Mouse (Mus musculus) midbrain, postnatal 0 days (tissue): ENCODE results near the gene Fbxw7. TPM values are rescaled to one million over a fixed set of nuclear protein-coding genes. Genes with fewer than 3 reads are reported as not detected.

Source experiments
- ATAC-seq: fragments of 200-750 bp; cut with Nextera tagmentation; 2 replicates; pipeline ENCODE4 v1.8.0; 2017; ENCODE audit warnings: moderate number of reproducible peaks, mild to moderate bottlenecking, moderate TSS enrichment, moderate library complexity; ENCODE audit not compliant: low FRiP score
- DNase-seq: peaks from one replicate; pipeline ENCODE4 v3.0.0-alpha.2; 2015; ENCODE audit warnings: low spot score
- H3K27ac ChIP-seq: fragments of 300-500 bp; sonication (generic); 2 replicates; pipeline ENCODE4 v1.5.1; 2014; ENCODE audit warnings: low read depth, mild to moderate bottlenecking, low read length, mixed read lengths
- H3K27me3 ChIP-seq: fragments of 300-500 bp; sonication (generic); 2 replicates; pipeline ENCODE4 v1.6.1; 2014; ENCODE audit warnings: low read length, control low read depth, mixed read lengths; ENCODE audit not compliant: insufficient read depth
- H3K36me3 ChIP-seq: fragments of 300-500 bp; sonication (generic); 2 replicates; pipeline ENCODE4 v1.6.1; 2014; ENCODE audit warnings: low read length, control low read depth, mixed read lengths; ENCODE audit not compliant: insufficient read depth
- H3K4me1 ChIP-seq: fragments of 300-500 bp; sonication (generic); 2 replicates; pipeline ENCODE4 v1.6.1; 2014; ENCODE audit warnings: mild to moderate bottlenecking, control low read depth, antibody characterized with exemption, low read length, mixed read lengths; ENCODE audit not compliant: insufficient read depth
- H3K4me2 ChIP-seq: fragments of 300-500 bp; sonication (generic); 2 replicates; pipeline ENCODE4 v1.6.1; 2014; ENCODE audit warnings: low read depth, mild to moderate bottlenecking, low read length, mixed read lengths; ENCODE audit not compliant: poor library complexity, severe bottlenecking
- H3K4me3 ChIP-seq: fragments of 300-500 bp; sonication (generic); 2 replicates; pipeline ENCODE4 v1.5.1; 2014; ENCODE audit warnings: low read depth, mild to moderate bottlenecking, low read length, moderate library complexity
- H3K9ac ChIP-seq: fragments of 300-500 bp; sonication (generic); replicated peaks from 2 replicates; pipeline ENCODE4 v1.6.1; 2014; ENCODE audit warnings: mild to moderate bottlenecking, low read length, moderate library complexity, mixed read lengths; ENCODE audit not compliant: poor library complexity, severe bottlenecking
- H3K9me3 ChIP-seq: fragments of 300-500 bp; sonication (generic); 2 replicates; pipeline ENCODE4 v1.6.1; 2016; ENCODE audit warnings: low read length, control low read depth
- CTCF ChIP-seq: IDR thresholded peaks from 2 replicates; pipeline ENCODE4 v1.5.1; 2016; ENCODE audit warnings: antibody characterized with exemption, mild to moderate bottlenecking
- WGBS: fragments of 180-500 bp; shearing (Covaris S2); extraction: QIAGEN DNeasy Blood & Tissue Kit; methylation state at CpG from one replicate; pipeline ENCODE4 v1.1.7; 2014; 5-methylcytosine and 5-hydroxymethylcytosine counted together
- polyA plus RNA-seq: library from polyadenylated mRNA; unstranded; fragments of >200 nt; fragmentation: Nextera tagmentation; extraction: Ambion mirVana; gene quantifications from 2 replicates; pipeline ENCODE4 v1.2.1, GENCODE M21; 2015
- total RNA-seq: library from RNA; depleted of rRNA; stranded (reverse); fragments of >200 nt; gene quantifications from 2 replicates; pipeline ENCODE4 v1.2.3, GENCODE M21; 2014

The Fbxw7 gene
- total and polyA plus RNA-seq, 2 experiments from 2014 or later: 34.4 to 46.9 TPM

DNA sequence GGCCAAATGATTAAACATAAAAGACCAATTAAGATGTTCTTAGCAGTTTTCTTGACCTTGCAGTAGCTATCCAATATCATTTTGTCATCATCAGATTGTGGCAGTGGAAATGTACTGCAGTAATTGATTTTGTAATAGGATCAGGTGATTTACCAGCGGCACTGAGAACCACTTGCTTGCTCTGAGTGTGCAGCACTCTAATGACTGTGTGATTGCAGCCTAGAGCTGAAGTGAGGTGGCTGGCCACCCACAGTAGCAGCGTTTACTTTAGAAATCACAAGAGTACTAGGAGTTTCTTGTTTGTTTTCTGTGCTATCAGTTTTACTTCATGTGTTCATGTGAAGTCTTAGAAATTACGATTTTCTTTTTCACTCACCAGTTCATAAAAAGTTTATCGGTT is 61.1 kb downstream of the Fbxw7 start:
- DNase-seq: peak; percentile 8
- TF ChIP-seq CTCF: no peak
- Histone ChIP-seq H3K27ac (no peak overlapping the region), H3K4me2 (no peak overlapping the region), H3K4me3 (no peak overlapping the region), H3K9me3 (no peaks in the 10 kb centered on the region), H3K27me3 (no peaks in the 10 kb centered on the region), H3K9ac (no peak overlapping the region), H3K4me1 (no peaks in the 10 kb centered on the region), H3K36me3 (no peaks in the 10 kb centered on the region)
- 74% methylated on average over 4 of the region's 4 CpGs for WGBS
- ATAC-seq: no peak

DNA sequence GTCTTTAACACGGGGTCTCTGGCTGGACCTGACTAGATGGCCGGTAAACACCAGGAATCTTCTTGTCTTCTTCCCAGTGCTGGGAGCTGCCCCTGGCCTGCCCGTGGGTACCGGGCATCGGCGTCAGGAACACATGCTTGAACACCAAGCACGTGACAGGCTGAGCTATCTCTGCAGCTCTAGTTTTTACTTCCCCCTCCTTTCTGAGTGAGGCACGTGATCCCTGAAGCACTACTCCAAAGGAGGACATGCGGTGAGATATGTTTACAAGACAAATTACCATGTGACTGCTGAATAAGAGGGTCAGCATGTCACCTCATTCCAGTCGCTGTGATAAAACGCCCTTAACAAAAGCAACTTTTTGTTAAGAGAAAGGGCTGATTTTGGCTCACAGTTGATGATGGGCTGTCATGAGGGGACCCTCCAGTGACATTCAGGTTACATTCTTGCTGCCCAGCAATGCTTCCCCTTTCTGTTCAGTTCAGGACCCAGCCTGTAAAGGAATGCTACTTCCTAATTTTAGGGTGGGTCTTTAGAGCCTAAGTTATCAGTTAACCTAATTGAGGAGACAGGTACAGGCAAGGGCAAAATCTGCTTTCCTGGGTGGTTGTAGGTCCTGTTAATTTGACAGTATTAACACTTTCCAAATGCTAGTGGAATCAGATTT is 68.9 kb downstream of the Fbxw7 start:
- H3K27me3 ChIP-seq: no peaks in the 10 kb centered on the region
- H3K27ac ChIP-seq: no peak overlapping the region
- H3K4me2 ChIP-seq: no peak overlapping the region
- 59% methylated on average over 11 of the region's 11 CpGs for WGBS
- no peak for DNase-seq
- no peak overlapping the region for H3K4me3 ChIP-seq
- no peaks in the 10 kb centered on the region for H3K9me3 ChIP-seq
- no peak for ATAC-seq
- no peak for TF ChIP-seq CTCF
- no peak overlapping the region for H3K9ac ChIP-seq
- no peaks in the 10 kb centered on the region for H3K36me3 ChIP-seq
- H3K4me1 ChIP-seq: no peaks in the 10 kb centered on the region

DNA sequence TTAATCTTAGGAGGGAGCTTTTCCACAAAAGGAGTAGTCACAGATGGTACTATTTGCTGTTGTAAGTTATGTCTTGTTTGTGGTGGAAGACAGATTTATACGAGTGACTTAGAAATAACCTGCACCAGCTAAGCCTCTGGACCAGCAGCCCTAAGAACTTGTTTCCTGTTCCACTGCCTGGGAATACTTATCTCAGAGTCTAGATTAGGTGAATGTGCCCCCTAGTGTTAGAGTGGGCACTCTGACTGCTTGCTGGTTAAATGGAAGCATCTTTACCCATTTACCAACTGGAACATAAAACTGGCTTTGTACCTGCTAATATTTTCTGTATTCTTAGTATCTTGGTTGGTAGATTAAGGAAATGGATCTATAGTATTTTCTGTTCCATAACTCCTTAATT is 74.6 kb downstream of the Fbxw7 start:
- Histone ChIP-seq H3K9ac (no peak overlapping the region), H3K27me3 (no peaks in the 10 kb centered on the region), H3K27ac (no peak overlapping the region), H3K9me3 (no peaks in the 10 kb centered on the region), H3K4me2 (no peak overlapping the region), H3K4me3 (no peak overlapping the region), H3K4me1 (no peaks in the 10 kb centered on the region), H3K36me3 (no peaks in the 10 kb centered on the region)
- WGBS: 61% methylated on average over 1 of the region's 1 CpGs
- peak; percentile 40 for DNase-seq
- ATAC-seq: no peak
- peak; percentile 69 for TF ChIP-seq CTCF

DNA sequence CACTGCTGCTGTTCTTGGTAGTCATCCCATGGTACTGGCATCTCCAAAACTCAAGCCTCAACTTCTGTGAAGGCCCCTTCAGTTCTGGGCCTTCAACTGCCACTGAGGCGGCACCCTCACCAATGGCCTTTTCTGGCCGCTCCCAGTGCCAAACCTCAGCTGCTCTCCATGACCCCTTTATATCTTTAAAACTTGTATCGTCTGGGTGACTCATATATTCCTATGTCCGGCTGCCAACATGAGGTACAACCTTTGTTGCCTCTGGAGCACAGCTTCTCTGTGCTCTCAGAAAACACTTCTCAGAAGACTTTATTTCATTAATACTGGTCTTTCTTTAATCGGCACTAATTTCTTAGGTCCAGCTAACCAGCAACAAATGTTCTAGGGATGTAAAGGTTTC is 75.9 kb downstream of the Fbxw7 start:
- no peaks in the 10 kb centered on the region for H3K4me1 ChIP-seq
- no peak for DNase-seq

DNA sequence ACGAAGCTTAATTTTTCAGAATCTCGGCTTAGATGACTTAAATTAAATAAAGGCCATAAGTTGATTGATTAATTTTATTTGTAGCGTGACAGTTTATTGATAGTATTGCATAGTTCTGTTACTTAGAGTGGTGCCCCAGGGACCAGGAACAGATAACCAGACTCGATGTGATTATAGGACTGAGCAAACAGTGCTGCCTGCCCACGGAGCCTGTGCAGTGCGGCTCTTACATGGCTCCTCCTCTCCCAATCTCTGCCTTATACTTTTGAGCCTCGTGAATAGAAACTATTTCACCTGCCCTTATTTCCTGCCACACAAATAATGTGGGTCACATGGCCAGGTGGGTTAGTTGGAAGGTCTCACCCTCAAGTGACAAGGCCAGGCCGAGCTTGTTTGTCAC is 82.9 kb downstream of the Fbxw7 start:
- 89% methylated on average over 8 of the region's 8 CpGs for WGBS
- H3K36me3 ChIP-seq: no peaks in the 10 kb centered on the region
- DNase-seq (no peak), ATAC-seq (no peak)
- no peaks in the 10 kb centered on the region for H3K27me3 ChIP-seq
- no peak overlapping the region for H3K4me2 ChIP-seq
- no peak overlapping the region for H3K9ac ChIP-seq
- H3K27ac ChIP-seq: no peak overlapping the region
- no peaks in the 10 kb centered on the region for H3K9me3 ChIP-seq
- no peak for TF ChIP-seq CTCF
- H3K4me1 ChIP-seq: no peaks in the 10 kb centered on the region
- H3K4me3 ChIP-seq: no peak overlapping the region

More for the DNA sequence above, 75.9 kb downstream of the Fbxw7 start:
- H3K27ac ChIP-seq: no peak overlapping the region
- H3K4me2 ChIP-seq: no peak overlapping the region
- TF ChIP-seq CTCF: no peak
- no peaks in the 10 kb centered on the region for H3K36me3 ChIP-seq
- no peaks in the 10 kb centered on the region for H3K9me3 ChIP-seq
- ATAC-seq: no peak
- H3K4me3 ChIP-seq: no peak overlapping the region
- WGBS: 97% methylated on average over 5 of the region's 5 CpGs
- H3K27me3 ChIP-seq: no peaks in the 10 kb centered on the region
- H3K9ac ChIP-seq: no peak overlapping the region

DNA sequence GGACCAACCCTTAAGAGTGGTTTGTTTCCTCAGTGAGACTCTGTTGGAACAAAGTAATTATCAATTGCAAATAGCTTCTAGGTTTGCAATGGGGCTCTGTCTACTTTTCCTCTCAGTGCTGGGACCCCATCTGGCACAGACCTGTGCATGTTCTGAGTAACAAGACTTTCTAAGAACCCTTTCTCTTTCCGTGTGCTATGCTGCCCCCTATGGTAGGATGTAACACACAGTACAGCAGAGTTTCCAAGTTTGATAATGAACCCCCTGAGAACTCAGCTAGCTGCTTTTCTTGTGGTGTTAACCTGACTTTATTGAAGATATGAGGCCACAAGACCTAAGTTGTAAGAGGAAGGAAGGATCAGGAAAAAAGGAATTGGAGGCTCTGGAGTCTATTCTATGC is 91.5 kb downstream of the Fbxw7 start:
- Histone ChIP-seq H3K9me3 (no peaks in the 10 kb centered on the region), H3K9ac (no peak overlapping the region), H3K36me3 (no peaks in the 10 kb centered on the region), H3K27me3 (no peaks in the 10 kb centered on the region), H3K4me3 (no peak overlapping the region), H3K4me1 (no peaks in the 10 kb centered on the region), H3K27ac (no peak overlapping the region), H3K4me2 (no peak overlapping the region)
- DNase-seq: peak; percentile 58
- peak; percentile 70 for TF ChIP-seq CTCF
- 31% methylated on average over 1 of the region's 1 CpGs for WGBS
- no peak for ATAC-seq
